Mouse (Mus musculus): Measurements from ENCODE around the gene Vwa3a.

Vwa3a gene

GRCm38 (mm10) chr7:120838436-120839160 lies 99.5 kb downstream of the Vwa3a start:
- DNase-seq, result no peak

DNA sequence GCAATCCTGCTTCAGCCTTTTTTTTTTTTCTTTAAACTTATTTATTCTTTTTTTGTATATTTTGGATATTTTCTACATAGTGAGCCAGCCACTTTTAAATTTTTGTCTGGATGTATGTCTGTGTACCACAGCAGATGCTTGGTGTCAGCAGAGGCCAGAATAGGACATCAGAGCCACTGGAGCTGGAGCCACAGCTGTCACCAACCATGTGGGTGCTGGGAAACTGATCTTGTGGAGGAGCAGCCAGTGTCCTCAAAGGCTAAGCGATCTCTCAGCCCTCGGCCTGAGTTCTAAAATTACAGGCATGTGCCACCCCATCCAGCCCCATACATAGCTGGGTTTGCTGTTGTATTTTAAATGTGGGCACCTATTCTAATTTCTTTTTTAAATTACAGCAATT lies 100.7 kb downstream of the Vwa3a start:
- DNase-seq, result no peak

DNA sequence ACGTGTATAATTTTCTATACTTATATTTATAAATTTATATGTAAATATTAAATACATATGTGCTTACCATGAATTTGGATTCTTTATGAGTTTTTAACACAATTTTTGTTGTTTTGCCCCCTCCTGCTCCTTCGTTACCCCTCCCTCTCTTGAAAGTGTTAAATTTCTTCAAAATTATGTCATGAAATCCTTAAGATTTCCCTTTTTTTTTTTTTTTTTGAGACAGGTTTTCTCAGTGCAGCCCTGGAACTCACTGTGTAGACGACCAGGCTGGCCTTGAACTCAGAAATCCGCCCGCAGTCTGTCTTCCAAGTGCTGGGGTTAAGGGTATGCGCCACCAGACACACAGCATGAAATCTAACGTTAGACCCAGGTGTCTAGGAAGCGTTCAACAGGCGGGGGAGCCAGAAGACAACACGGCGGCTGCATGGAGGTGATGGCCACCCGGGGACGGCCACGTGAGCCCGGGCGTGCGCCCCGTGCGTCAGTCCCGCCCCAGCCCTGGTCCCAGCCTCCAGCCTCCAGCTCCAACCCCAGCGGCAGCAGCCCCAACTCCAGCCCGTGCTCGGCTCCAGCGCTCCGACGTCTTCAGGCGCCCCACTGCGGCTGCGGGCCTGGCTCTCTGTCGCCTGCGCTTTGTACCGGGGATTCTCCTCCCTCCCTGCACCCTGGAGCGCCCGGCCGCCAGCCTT lies 103.4 kb downstream of the Vwa3a start, which contains the start of gene Eef2k:
Gene Eef2k (plus strand): TSS at position 487 of the 692 bp plus-strand sequence.
- peak; percentile 86 to 90 for DNase-seq

GRCm38 (mm10) chr7:120843037-120843621 lies 104.0 kb downstream of the Vwa3a start:
- DNase-seq, result peak; percentile 81 to 82

DNA sequence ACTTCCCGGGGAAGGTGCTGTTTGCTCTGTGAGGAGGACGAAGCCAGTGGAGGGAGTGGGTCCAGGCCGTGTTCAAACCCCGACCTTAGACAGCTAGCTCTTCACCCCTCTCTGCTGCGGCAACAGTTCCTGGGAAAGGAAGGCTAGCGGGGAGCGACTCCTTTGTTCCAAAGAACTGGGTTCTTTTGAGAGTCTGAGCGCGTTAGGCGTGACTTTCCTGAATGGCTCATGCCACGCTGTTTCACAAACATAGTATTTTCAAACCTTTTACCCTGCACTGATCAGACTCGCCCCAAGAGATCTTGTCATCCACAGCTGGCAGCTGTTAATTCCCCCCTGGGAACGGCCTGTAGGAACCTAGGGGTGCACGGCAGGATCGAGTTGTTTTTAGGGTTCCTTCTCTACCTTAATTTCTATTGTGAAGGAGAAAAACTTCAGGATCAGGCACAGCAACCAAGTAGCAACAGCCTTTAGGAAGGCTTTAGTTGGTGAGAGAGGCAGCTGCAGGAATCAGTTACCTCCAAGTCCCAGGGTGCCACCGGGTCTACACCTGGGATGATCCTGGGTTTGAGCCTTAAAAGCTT lies 104.8 kb downstream of the Vwa3a start:
- no peak for DNase-seq

DNA sequence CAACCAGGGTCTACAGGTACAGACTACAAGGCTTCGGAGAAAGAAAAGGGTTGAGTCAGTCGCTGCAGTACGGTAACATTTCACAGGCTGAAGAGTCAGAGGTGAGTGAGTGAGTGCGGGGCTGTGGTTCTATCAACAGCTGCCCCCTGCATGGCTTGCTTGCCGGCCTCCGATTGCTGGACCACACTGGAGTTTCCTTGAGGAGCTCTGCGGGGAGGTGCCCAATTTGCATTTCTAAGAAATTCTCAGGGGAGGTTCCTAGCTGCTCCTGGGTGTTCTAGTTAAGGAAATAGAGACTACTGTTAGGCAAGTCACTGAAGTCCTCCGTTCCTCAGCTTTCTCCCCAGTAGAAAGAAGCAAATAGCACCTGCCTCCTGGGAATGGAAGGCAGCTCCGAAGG lies 105.6 kb downstream of the Vwa3a start:
- DNase-seq, result no peak

GRCm38 (mm10) chr7:120848831-120849512 lies 109.9 kb downstream of the Vwa3a start:
- no peak for DNase-seq

GRCm38 (mm10) chr7:120850165-120850564 lies 111.0 kb downstream of the Vwa3a start:
- no peak for DNase-seq

All from lung, adult 18-20 months (tissue).